Mouse (Mus musculus) heart, adult 2 months (tissue): ENCODE measurements around the gene Dctn2. TPM values are rescaled to one million over a fixed set of nuclear protein-coding genes. Genes with fewer than 3 reads are reported as not detected.

Experiments
- DNase-seq, 2 experiments: peaks; one replicate each; pipeline ENCODE4 v3.0.0; 2021
- H3K27ac ChIP-seq: fragments of 200-600 bp; 2 replicates; pipeline ENCODE4 v1.8.1; 2022
- H3K27me3 ChIP-seq: fragments of 200-500 bp; 2 replicates; pipeline ENCODE4 v1.6.1; 2012; ENCODE audit warnings: mild to moderate bottlenecking, low read length, inconsistent platforms, mixed read lengths; ENCODE audit not compliant: control insufficient read depth, insufficient read depth
- H3K36me3 ChIP-seq: fragments of 200-500 bp; 2 replicates; pipeline ENCODE4 v1.6.1; 2012; ENCODE audit warnings: low read length, inconsistent platforms; ENCODE audit not compliant: control insufficient read depth, insufficient read depth
- H3K4me1 ChIP-seq: fragments of 200-500 bp; 2 replicates; pipeline ENCODE4 v1.6.1; 2011; ENCODE audit warnings: low read length; ENCODE audit not compliant: control insufficient read depth, insufficient read depth
- H3K4me3 ChIP-seq: fragments of 200-600 bp; 2 replicates; pipeline ENCODE4 v1.8.1; 2022
- H3K79me2 ChIP-seq: fragments of 200-500 bp; replicated peaks from 2 replicates; pipeline ENCODE4 v1.6.1; 2012; ENCODE audit warnings: mild to moderate bottlenecking, inconsistent platforms, low read length, moderate library complexity, mixed read lengths; ENCODE audit not compliant: control insufficient read depth, insufficient read depth
- H3K9ac ChIP-seq: fragments of 200-500 bp; 2 replicates; pipeline ENCODE4 v1.6.1; 2012; ENCODE audit warnings: low read depth, mild to moderate bottlenecking, control low read depth, inconsistent platforms, low read length, mixed read lengths
- CTCF ChIP-seq: fragments of 200-600 bp; IDR thresholded peaks from 2 replicates; pipeline ENCODE4 v1.8.1; 2022; ENCODE audit warnings: antibody characterized with exemption, mild to moderate bottlenecking, moderate library complexity
- EP300 ChIP-seq: fragments of 200-500 bp; IDR thresholded peaks from 2 replicates; pipeline ENCODE4 v1.6.1; 2011; ENCODE audit warnings: low read depth, low read length, control low read depth; ENCODE audit not compliant: insufficient read depth
- POLR2A ChIP-seq: fragments of 200-500 bp; IDR thresholded peaks from 2 replicates; pipeline ENCODE4 v1.6.1; 2011; ENCODE audit warnings: mild to moderate bottlenecking, low read depth, low read length, control low read depth; ENCODE audit not compliant: insufficient read depth
- WGBS: fragments of 180-500 bp; shearing (Covaris S2); methylation state at CpG from one replicate; pipeline ENCODE4 v1.1.7; 2018; 5-methylcytosine and 5-hydroxymethylcytosine counted together
- intact Hi-C: fragments of 180-260 bp; cut with DNase I; formaldehyde crosslinking; loops from one replicate; pipeline ENCODE4 v1.15.1; 2025
- polyA plus RNA-seq: library from polyadenylated mRNA; depleted of rRNA; stranded (reverse); fragments of >200 nt; gene quantifications from 2 replicates; pipeline ENCODE4 v1.2.3, GENCODE M21; 2012
- total RNA-seq, 2 experiments: library from RNA; stranded (reverse); gene quantifications; 2 replicates each; pipeline ENCODE4 v1.2.3; 2021

Gene Dctn2
- total and polyA plus RNA-seq, 3 experiments, result 123 to 139 (median 135) TPM

- Histone ChIP-seq H3K9ac (no peak overlapping the region), H3K27me3 (no peaks in the 10 kb centered on the region), H3K4me3 (no peak overlapping the region), H3K27ac (no peak overlapping the region), H3K36me3 (no peaks in the 10 kb centered on the region; the same call in 1 of the 2 replicates), H3K79me2 (peaks cover 3% of the 10 kb centered on the region; the same call in 1 of the 2 replicates), H3K4me1 (peaks cover 3% of the 10 kb centered on the region)
- intact Hi-C loops, result no loop called here
- WGBS, result 90% methylated on average over 11 of the region's 11 CpGs
- no peak for DNase-seq
- TF ChIP-seq EP300, result no peak
- no peak for TF ChIP-seq POLR2A
- no peak for TF ChIP-seq CTCF
Measured at GRCm38 (mm10) chr10:127274261-127275022, 8.3 kb downstream of the Dctn2 start.

- Histone ChIP-seq H3K9ac (no peak overlapping the region), H3K27me3 (no peaks in the 10 kb centered on the region), H3K79me2 (no peaks in the 10 kb centered on the region; the same call in 1 of the 2 replicates), H3K4me3 (no peak overlapping the region), H3K36me3 (no peaks in the 10 kb centered on the region), H3K4me1 (no peaks in the 10 kb centered on the region; the same call in 1 of the 2 replicates), H3K27ac (no peak overlapping the region)
- TF ChIP-seq POLR2A (no peak), CTCF (peak; percentile 26), EP300 (no peak)
- DNase-seq, result no peak
- WGBS, result 84% methylated on average over 2 of the region's 2 CpGs
- intact Hi-C loops, result no loop called here
Measured at GRCm38 (mm10) chr10:127279730-127280129, 13.6 kb downstream of the Dctn2 start.

GRCm38 (mm10) chr10:127281316-127281715 is 15.1 kb downstream of the Dctn2 start:
- intact Hi-C loops, result no loop called here
- Histone ChIP-seq H3K27me3 (no peaks in the 10 kb centered on the region), H3K36me3 (no peaks in the 10 kb centered on the region), H3K4me1 (no peaks in the 10 kb centered on the region; the same call in 1 of the 2 replicates), H3K4me3 (no peak overlapping the region), H3K79me2 (no peaks in the 10 kb centered on the region; the same call in 1 of the 2 replicates), H3K9ac (no peak overlapping the region), H3K27ac (no peak overlapping the region)
- 74% methylated on average over 8 of the region's 8 CpGs for WGBS
- TF ChIP-seq CTCF (no peak), EP300 (no peak), POLR2A (no peak)
- DNase-seq, result no peak

GRCm38 (mm10) chr10:127282620-127283215 is 16.6 kb downstream of the Dctn2 start:
- Histone ChIP-seq H3K27ac (no peak overlapping the region), H3K27me3 (no peaks in the 10 kb centered on the region), H3K36me3 (no peaks in the 10 kb centered on the region), H3K9ac (no peak overlapping the region), H3K79me2 (no peaks in the 10 kb centered on the region; the same call in 1 of the 2 replicates), H3K4me1 (peaks cover 10% of the 10 kb centered on the region), H3K4me3 (no peak overlapping the region)
- 33% methylated on average over 13 of the region's 13 CpGs for WGBS
- intact Hi-C loops, result no loop called here
- TF ChIP-seq POLR2A (no peak), CTCF (no peak), EP300 (no peak)
- peak; percentile 36 to 49 for DNase-seq

- intact Hi-C loops, result no loop called here
- Histone ChIP-seq H3K79me2 (no peaks in the 10 kb centered on the region), H3K4me3 (no peak overlapping the region), H3K9ac (no peak overlapping the region), H3K27me3 (no peaks in the 10 kb centered on the region), H3K36me3 (no peaks in the 10 kb centered on the region), H3K4me1 (peaks cover 11% of the 10 kb centered on the region), H3K27ac (no peak overlapping the region)
- no peak for DNase-seq
- no peak for TF ChIP-seq EP300
- TF ChIP-seq POLR2A, result no peak
- no peak for TF ChIP-seq CTCF
- 94% methylated on average over 7 of the region's 7 CpGs for WGBS
Measured at GRCm38 (mm10) chr10:127284105-127284622, 18.0 kb downstream of the Dctn2 start.
